Mouse (Mus musculus): ENCODE measurements at regions not wholly inside any gene's neighbourhood (a gene's known extent, or its start where the extent isn't known, plus 50 kb on each side); places are given as distances from the start of the nearest gene placed in this dataset.

- no peak for TF ChIP-seq CTCF (IDR thresholded peaks at IDR 0.05; ENCODE audit: low read depth)
- no peak for TF ChIP-seq EP300 (IDR thresholded peaks at IDR 0.05; ENCODE audit: low read depth)
Observed at GRCm38 (mm10) chr3:53325080-53325479, 138.1 kb downstream of the Nhlrc3 start.
